Mouse (Mus musculus): Measurements from ENCODE around the gene Gna15. TPM values are rescaled to one million over a fixed set of nuclear protein-coding genes. Genes with fewer than 3 reads are reported as not detected.
A peak's percentile ranks its signal among the peaks of the same experiment; 100 is the strongest.

The Gna15 gene
- polyA plus RNA-seq, 1 experiment from 2014 or later, result 0.84 TPM

GRCm38 (mm10) chr10:81548944-81549343 is 24.9 kb upstream of the Gna15 start:
- no peak for DNase-seq (ENCODE audit: low spot score)
- WGBS, result 52% methylated on average over 5 of the region's 5 CpGs
- no peaks in the 10 kb centered on the region for H3K36me3 ChIP-seq (ENCODE audit: control insufficient read depth, insufficient read depth, low read length)
- peak overlapping the region; percentile 48; the same call in 1 of the 2 replicates for H3K27ac ChIP-seq (ENCODE audit: low read depth)
- H3K9me3 ChIP-seq (ENCODE audit: control insufficient read depth, low read length), result no peaks in the 10 kb centered on the region
- H3K4me2 ChIP-seq (ENCODE audit: low read length), result no peak overlapping the region
- ATAC-seq (replicated peaks; ENCODE audit: low FRiP score, low TSS enrichment, low read depth), result no peak
- H3K9ac ChIP-seq (ENCODE audit: low read length), result no peak overlapping the region
- H3K4me1 ChIP-seq (replicated peaks; ENCODE audit: control insufficient read depth, insufficient read depth, low read length), result peaks cover 14% of the 10 kb centered on the region
- H3K27me3 ChIP-seq (replicated peaks; ENCODE audit: control insufficient read depth, insufficient read depth, low read length), result no peaks in the 10 kb centered on the region
- H3K4me3 ChIP-seq (ENCODE audit: low read depth, low read length), result no peak overlapping the region

- H3K9ac ChIP-seq (ENCODE audit: low read length), result no peak overlapping the region
- WGBS, result 83% methylated on average over 13 of the region's 13 CpGs
- no peaks in the 10 kb centered on the region for H3K27me3 ChIP-seq (replicated peaks; ENCODE audit: control insufficient read depth, insufficient read depth, low read length)
- no peaks in the 10 kb centered on the region for H3K9me3 ChIP-seq (ENCODE audit: control insufficient read depth, low read length)
- DNase-seq (ENCODE audit: low spot score), result no peak
- H3K4me1 ChIP-seq (replicated peaks; ENCODE audit: control insufficient read depth, insufficient read depth, low read length), result peaks cover 34% of the 10 kb centered on the region
- ATAC-seq (replicated peaks; ENCODE audit: low FRiP score, low TSS enrichment, low read depth), result no peak
- H3K27ac ChIP-seq (ENCODE audit: low read depth), result peak overlapping the region; percentile 80
- peaks cover 4% of the 10 kb centered on the region; the same call in 1 of the 2 replicates for H3K36me3 ChIP-seq (ENCODE audit: control insufficient read depth, insufficient read depth, low read length)
- H3K4me3 ChIP-seq (ENCODE audit: low read depth, low read length), result no peak overlapping the region
- peak overlapping the region; percentile 13; the same call in 1 of the 2 replicates for H3K4me2 ChIP-seq (ENCODE audit: low read length)
These were observed 23.0 kb upstream of the Gna15 start for GRCm38 (mm10) chr10:81546788-81547571.

- Histone ChIP-seq H3K4me3 (ENCODE audit: low read depth, low read length) (no peak overlapping the region), H3K36me3 (ENCODE audit: control insufficient read depth, insufficient read depth, low read length) (peaks cover 4% of the 10 kb centered on the region; the same call in 1 of the 2 replicates), H3K9me3 (ENCODE audit: control insufficient read depth, low read length) (no peaks in the 10 kb centered on the region), H3K27me3 (replicated peaks; ENCODE audit: control insufficient read depth, insufficient read depth, low read length) (no peaks in the 10 kb centered on the region), H3K9ac (ENCODE audit: low read length) (no peak overlapping the region), H3K4me1 (replicated peaks; ENCODE audit: control insufficient read depth, insufficient read depth, low read length) (peaks cover 39% of the 10 kb centered on the region), H3K27ac (ENCODE audit: low read depth) (peak overlapping the region; percentile 83), H3K4me2 (ENCODE audit: low read length) (peak overlapping the region; percentile 46; the same call in 1 of the 2 replicates)
- 59% methylated on average over 5 of the region's 5 CpGs for WGBS
- DNase-seq (ENCODE audit: low spot score) (peak; percentile 76), ATAC-seq (replicated peaks; ENCODE audit: low FRiP score, low TSS enrichment, low read depth) (peak; percentile 33)
These were observed 22.3 kb upstream of the Gna15 start for GRCm38 (mm10) chr10:81546332-81546731.

GRCm38 (mm10) chr10:81545161-81545747 is 21.2 kb upstream of the Gna15 start, which contains the start of gene Gna11:
Gene Gna11, minus strand, starts transcription at chr10:81545190.
- no peaks in the 10 kb centered on the region for H3K9me3 ChIP-seq (ENCODE audit: control insufficient read depth, low read length)
- H3K36me3 ChIP-seq (ENCODE audit: control insufficient read depth, insufficient read depth, low read length), result peaks cover 6% of the 10 kb centered on the region; the same call in 1 of the 2 replicates
- peak within 1 kb of the TSS; percentile 90 for H3K9ac ChIP-seq (ENCODE audit: low read length)
- H3K27ac ChIP-seq (ENCODE audit: low read depth), result peak within 1 kb of the TSS; percentile 83
- H3K4me1 ChIP-seq (replicated peaks; ENCODE audit: control insufficient read depth, insufficient read depth, low read length), result peaks cover 39% of the 10 kb centered on the region
- DNase-seq (ENCODE audit: low spot score) (peak; percentile 99), ATAC-seq (replicated peaks; ENCODE audit: low FRiP score, low TSS enrichment, low read depth) (peak; percentile 90)
- no peaks in the 10 kb centered on the region for H3K27me3 ChIP-seq (replicated peaks; ENCODE audit: control insufficient read depth, insufficient read depth, low read length)
- 1% methylated on average over 46 of the region's 59 CpGs for WGBS
- H3K4me2 ChIP-seq (ENCODE audit: low read length), result peak within 1 kb of the TSS; percentile 95
- peak within 1 kb of the TSS; percentile 91 for H3K4me3 ChIP-seq (ENCODE audit: low read depth, low read length)

GRCm38 (mm10) chr10:81544296-81545160 is 20.5 kb upstream of the Gna15 start:
- Histone ChIP-seq H3K4me3 (ENCODE audit: low read depth, low read length) (peak overlapping the region; percentile 91), H3K4me2 (ENCODE audit: low read length) (peak overlapping the region; percentile 95), H3K9me3 (ENCODE audit: control insufficient read depth, low read length) (no peaks in the 10 kb centered on the region), H3K9ac (ENCODE audit: low read length) (peak overlapping the region; percentile 90), H3K27me3 (replicated peaks; ENCODE audit: control insufficient read depth, insufficient read depth, low read length) (no peaks in the 10 kb centered on the region), H3K4me1 (replicated peaks; ENCODE audit: control insufficient read depth, insufficient read depth, low read length) (peaks cover 39% of the 10 kb centered on the region), H3K27ac (ENCODE audit: low read depth) (peak overlapping the region; percentile 70; the same call in 1 of the 2 replicates), H3K36me3 (ENCODE audit: control insufficient read depth, insufficient read depth, low read length) (peaks cover 10% of the 10 kb centered on the region; the same call in 1 of the 2 replicates)
- DNase-seq (ENCODE audit: low spot score), result no peak
- ATAC-seq (replicated peaks; ENCODE audit: low FRiP score, low TSS enrichment, low read depth), result peak; percentile 41
- under 1% methylated on average over 93 of the region's 93 CpGs for WGBS

GRCm38 (mm10) chr10:81543633-81544032 is 19.6 kb upstream of the Gna15 start:
- peaks cover 36% of the 10 kb centered on the region for H3K4me1 ChIP-seq (replicated peaks; ENCODE audit: control insufficient read depth, insufficient read depth, low read length)
- peaks cover 16% of the 10 kb centered on the region for H3K36me3 ChIP-seq (ENCODE audit: control insufficient read depth, insufficient read depth, low read length)
- DNase-seq (ENCODE audit: low spot score) (no peak), ATAC-seq (replicated peaks; ENCODE audit: low FRiP score, low TSS enrichment, low read depth) (no peak)
- no peaks in the 10 kb centered on the region for H3K27me3 ChIP-seq (replicated peaks; ENCODE audit: control insufficient read depth, insufficient read depth, low read length)
- H3K9me3 ChIP-seq (ENCODE audit: control insufficient read depth, low read length), result no peaks in the 10 kb centered on the region
- peak overlapping the region; percentile 90 for H3K9ac ChIP-seq (ENCODE audit: low read length)
- 83% methylated on average over 1 of the region's 1 CpGs for WGBS
- peak overlapping the region; percentile 91 for H3K4me3 ChIP-seq (ENCODE audit: low read depth, low read length)
- peak overlapping the region; percentile 95 for H3K4me2 ChIP-seq (ENCODE audit: low read length)
- H3K27ac ChIP-seq (ENCODE audit: low read depth), result no peak overlapping the region

- 64% methylated on average over 7 of the region's 7 CpGs for WGBS
- Histone ChIP-seq H3K36me3 (ENCODE audit: control insufficient read depth, insufficient read depth, low read length) (peaks cover 20% of the 10 kb centered on the region), H3K4me3 (ENCODE audit: low read depth, low read length) (peak overlapping the region; percentile 91; the same call in 1 of the 2 replicates), H3K27me3 (replicated peaks; ENCODE audit: control insufficient read depth, insufficient read depth, low read length) (no peaks in the 10 kb centered on the region), H3K9me3 (ENCODE audit: control insufficient read depth, low read length) (no peaks in the 10 kb centered on the region), H3K9ac (ENCODE audit: low read length) (peak overlapping the region; percentile 90), H3K4me2 (ENCODE audit: low read length) (peak overlapping the region; percentile 95), H3K27ac (ENCODE audit: low read depth) (no peak overlapping the region), H3K4me1 (replicated peaks; ENCODE audit: control insufficient read depth, insufficient read depth, low read length) (peaks cover 36% of the 10 kb centered on the region)
- ATAC-seq (replicated peaks; ENCODE audit: low FRiP score, low TSS enrichment, low read depth), result no peak
- DNase-seq (ENCODE audit: low spot score), result no peak
These were observed 18.9 kb upstream of the Gna15 start for GRCm38 (mm10) chr10:81542727-81543460.
